Mouse (Mus musculus) liver, embryonic 14.5 days (tissue): ENCODE results near the gene Prune2.

Experiments used
- CTCF ChIP-seq: IDR thresholded peaks from 2 replicates; pipeline ENCODE4 v1.5.1; 2016; ENCODE audit warnings: antibody characterized with exemption, low read depth, control low read depth
- EP300 ChIP-seq: IDR thresholded peaks from 2 replicates; pipeline ENCODE4 v1.6.1; 2016; ENCODE audit warnings: antibody characterized with exemption, low read depth

DNA sequence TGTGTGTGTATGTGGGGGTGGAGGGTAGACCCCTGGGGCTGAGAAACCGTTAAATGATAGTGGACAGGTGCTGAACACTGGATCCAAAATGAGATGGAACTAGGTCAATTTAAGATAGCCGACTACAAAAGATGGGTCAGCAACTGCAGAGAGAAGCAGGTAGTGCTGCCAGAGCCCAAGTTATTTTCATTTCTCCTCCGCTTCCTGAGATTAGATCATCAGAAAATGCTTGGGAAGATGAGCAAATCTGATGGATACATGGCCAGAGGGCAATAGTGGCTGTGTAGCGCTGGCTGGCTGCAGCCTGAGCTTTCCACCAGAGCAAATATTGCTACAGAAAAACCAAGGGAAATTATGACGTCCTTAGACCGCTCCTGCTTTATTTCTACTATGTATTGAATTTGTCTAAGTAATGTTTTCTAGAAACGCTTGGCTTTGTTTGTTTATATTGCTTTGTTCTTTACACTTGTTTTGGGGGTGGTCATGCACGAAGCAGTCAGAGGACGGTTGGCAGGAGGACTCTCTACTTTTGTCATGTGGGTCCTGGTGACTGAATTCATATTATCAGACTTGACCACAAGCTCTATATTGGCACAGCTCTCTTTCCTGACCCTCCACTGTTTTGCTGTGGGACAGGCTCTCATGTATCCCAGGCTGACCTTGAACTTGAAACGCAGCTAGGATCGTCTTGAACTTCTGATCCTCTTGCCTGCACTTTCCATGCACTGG is 198.2 kb downstream of the Prune2 start:
- TF ChIP-seq CTCF = no peak
- no peak for TF ChIP-seq EP300
